Mouse (Mus musculus): Measurements from ENCODE around the gene Vmn2r-ps159.
"Not testable (repeated sequence)": the region's sequence is repeated elsewhere in the genome, so short reads cannot be mapped to it uniquely, and the experiment has no call there.

The Vmn2r-ps159 gene

GRCm38 (mm10) chr4:156330803-156331202, at the start of gene Vmn2r-ps159:
Gene Vmn2r-ps159, plus strand, starts transcription at chr4:156331103.
- not testable (repeated sequence) for DNase-seq (ENCODE audit: low spot score in 2 of 2)

- not testable (repeated sequence) for DNase-seq (ENCODE audit: low spot score in 2 of 2)
These were observed 10.9 kb downstream of the Vmn2r-ps159 start for GRCm38 (mm10) chr4:156341601-156342504.

- no peak for DNase-seq (ENCODE audit: low spot score in 2 of 2)
These were observed 11.8 kb downstream of the Vmn2r-ps159 start for GRCm38 (mm10) chr4:156342569-156343325.

- DNase-seq (ENCODE audit: low spot score in 2 of 2) = no peak
These were observed 12.4 kb downstream of the Vmn2r-ps159 start for GRCm38 (mm10) chr4:156343332-156343731.

GRCm38 (mm10) chr4:156356756-156357437, 26.0 kb downstream of the Vmn2r-ps159 start:
- DNase-seq (ENCODE audit: low spot score in 2 of 2) = not testable (repeated sequence)
